In the genomic region with DNA sequence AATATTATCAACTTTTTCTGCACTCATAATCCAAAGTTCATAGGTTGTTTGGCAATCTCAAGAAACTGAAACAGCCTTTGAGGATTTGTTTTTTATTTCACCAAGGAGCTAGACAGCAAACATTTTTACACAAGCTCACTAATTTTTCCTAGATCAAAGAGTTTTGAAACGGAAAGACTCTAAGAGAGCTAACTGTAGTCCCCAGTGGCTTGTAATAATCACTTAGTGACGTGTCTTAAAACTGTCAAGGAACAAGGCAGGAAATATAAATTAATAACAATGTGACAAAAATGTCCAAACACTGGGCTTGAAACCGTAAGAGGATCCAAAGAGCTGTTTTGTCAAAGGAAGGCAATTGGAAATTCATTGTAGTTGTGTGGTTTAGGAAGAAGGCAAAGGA, we compare ENCODE assay signal across 8 mouse cellular contexts. TPM values are rescaled to one million over a fixed set of nuclear protein-coding genes. Genes with fewer than 3 reads are reported as not detected.
A peak's percentile ranks its signal among the peaks of the same experiment; 100 is the strongest.
DNase-seq lines count a peak whose midpoint lies in the region; ATAC-seq lines count a peak whose summit lies in the region.

No protein-coding gene starts in this region.

- WGBS in heart, embryonic 14.5 days, result 39% methylated on average over 3 of the region's 3 CpGs
- WGBS in forebrain, embryonic 13.5 days, result 32% methylated on average over 3 of the region's 3 CpGs
- 27% methylated on average over 3 of the region's 3 CpGs for WGBS in liver, embryonic 15.5 days (ENCODE audit: insufficient replicate concordance)

- peak overlapping the region; percentile 70 to 89; a peak in 3 of 4 replicates for H3K4me3 ChIP-seq in heart, embryonic 14.5 days (ENCODE audit: control insufficient read depth in 1 of 2, insufficient read depth in 1 of 2, low read depth in 1 of 2, low read length in 2 of 2)
- peak overlapping the region; percentile 70 for H3K4me3 ChIP-seq in forebrain, embryonic 13.5 days
- peak overlapping the region; percentile 77 for H3K4me3 ChIP-seq in liver, embryonic 15.5 days (replicated peaks)

- H3K36me3 ChIP-seq in heart, embryonic 14.5 days (ENCODE audit: control insufficient read depth, insufficient read depth, low read length), result peaks cover 2% of the 10 kb centered on the region
- H3K36me3 ChIP-seq in forebrain, embryonic 13.5 days (ENCODE audit: poor library complexity, severe bottlenecking), result no peaks in the 10 kb centered on the region
- H3K36me3 ChIP-seq in liver, embryonic 15.5 days (replicated peaks), result peaks cover 7% of the 10 kb centered on the region

- H3K9ac ChIP-seq in heart, embryonic 14.5 days (ENCODE audit: low read length), result peak overlapping the region; percentile 63; the same call in 1 of the 2 replicates
- peak overlapping the region; percentile 48; the same call in 1 of the 2 replicates for H3K9ac ChIP-seq in forebrain, embryonic 13.5 days
- no peak overlapping the region for H3K9ac ChIP-seq in liver, embryonic 15.5 days

- H3K9me3 ChIP-seq in heart, embryonic 14.5 days (ENCODE audit: control insufficient read depth, low read length), result no peaks in the 10 kb centered on the region
- H3K9me3 ChIP-seq in forebrain, embryonic 13.5 days (replicated peaks), result no peaks in the 10 kb centered on the region
- no peaks in the 10 kb centered on the region for H3K9me3 ChIP-seq in liver, embryonic 15.5 days (replicated peaks)

- intact Hi-C loops in heart, postnatal 25 days (cut with DNase I), result no loop called here

- H3K27me3 ChIP-seq in heart, embryonic 14.5 days (ENCODE audit: control insufficient read depth, insufficient read depth, low read length), result peaks cover 17% of the 10 kb centered on the region
- peaks cover 5% of the 10 kb centered on the region; the same call in 1 of the 2 replicates for H3K27me3 ChIP-seq in forebrain, embryonic 13.5 days
- no peaks in the 10 kb centered on the region for H3K27me3 ChIP-seq in liver, embryonic 15.5 days

- H3K4me1 ChIP-seq in heart, embryonic 14.5 days (ENCODE audit: control insufficient read depth in 2 of 2, insufficient read depth in 2 of 2, low read length in 2 of 2), result no peaks in the 10 kb centered on the region; a peak in 1 of 4 replicates
- H3K4me1 ChIP-seq in forebrain, embryonic 13.5 days, result peaks cover 6% of the 10 kb centered on the region
- H3K4me1 ChIP-seq in liver, embryonic 15.5 days (replicated peaks), result peaks cover 4% of the 10 kb centered on the region; the same call in 1 of the 2 replicates

- H3K4me2 ChIP-seq in heart, embryonic 14.5 days (ENCODE audit: low read length), result peak overlapping the region; percentile 61
- peak overlapping the region; percentile 56 for H3K4me2 ChIP-seq in forebrain, embryonic 13.5 days
- peak overlapping the region; percentile 52 for H3K4me2 ChIP-seq in liver, embryonic 15.5 days

- no peak for DNase-seq in heart, postnatal 25 days (ENCODE audit: low spot score)
- peak; percentile 42 for DNase-seq in CD4-positive, CD25-positive, alpha-beta regulatory T cell, adult 2 months (ENCODE audit: low read depth, low spot score)
- DNase-seq in urinary bladder, postnatal 14 days (ENCODE audit: low spot score), result no peak
- DNase-seq in layer of hippocampus, postnatal 10 days (ENCODE audit: low spot score in 2 of 2), result no peak

- no peak overlapping the region for H3K27ac ChIP-seq in heart, embryonic 14.5 days (replicated peaks in 1 of 2; ENCODE audit: control insufficient read depth in 1 of 2, insufficient read depth in 1 of 2, low read depth in 2 of 2, low read length in 2 of 2)
- no peak overlapping the region for H3K27ac ChIP-seq in forebrain, embryonic 13.5 days
- 0 out of 2 replicates have a peak overlapping the region, but pooled peaks have one; percentile 86 for H3K27ac ChIP-seq in liver, embryonic 15.5 days (replicated peaks)

- ATAC-seq in heart, embryonic 14.5 days (ENCODE audit: insufficient number of reproducible peaks, insufficient read depth, low FRiP score, low read depth), result no peak
- ATAC-seq in forebrain, embryonic 13.5 days, result no peak
- no peak for ATAC-seq in liver, embryonic 15.5 days (ENCODE audit: insufficient read depth)
- no peak for ATAC-seq in monocyte, adult 5-6 weeks (replicated peaks; ENCODE audit: insufficient number of reproducible peaks, low FRiP score, low TSS enrichment, poor library complexity, severe bottlenecking)

RNA-seq across cellular contexts. Expression of a gene that starts 1.0 kb away (rescaled TPM):
- 133 and 138 TPM in 2 replicates for polyA plus RNA-seq in heart, embryonic 14.5 days (2014; fragmentation: Nextera tagmentation; extraction: Ambion mirVana)
- 10 to 100 TPM; 56.0 to 62.5 TPM for total RNA-seq in heart, postnatal 25 days (2021)
- polyA plus RNA-seq in forebrain, embryonic 13.5 days (2015; fragmentation: Nextera tagmentation; extraction: Ambion mirVana), result 182 and 193 TPM in 2 replicates
- 48.3 and 49.4 TPM in 2 replicates for polyA plus RNA-seq in liver, embryonic 15.5 days (2015; fragmentation: Nextera tagmentation; extraction: Ambion mirVana)
- 97.1 to 210 TPM (median 107 TPM) in 3 replicates for total RNA-seq in monocyte, adult 5-6 weeks (2017)
- 100 to 1,000 TPM; 173 to 179 TPM for total RNA-seq in layer of hippocampus, postnatal 10 days (2021)
